Mouse (Mus musculus) inflammation-experienced regulatory T-cells, adult 16 weeks (primary cell): ENCODE results near the gene D430042O09Rik. TPM values are rescaled to one million over a fixed set of nuclear protein-coding genes. Genes with fewer than 3 reads are reported as not detected.

Experiments used
- polyA plus RNA-seq: library from polyadenylated mRNA; unstranded; fragments of 100-300 nt; shearing (Covaris generic); gene quantifications from one replicate; pipeline ENCODE4 v1.2.1, GENCODE M21; 2017

The D430042O09Rik gene
- 10.9 TPM for polyA plus RNA-seq

DNA sequence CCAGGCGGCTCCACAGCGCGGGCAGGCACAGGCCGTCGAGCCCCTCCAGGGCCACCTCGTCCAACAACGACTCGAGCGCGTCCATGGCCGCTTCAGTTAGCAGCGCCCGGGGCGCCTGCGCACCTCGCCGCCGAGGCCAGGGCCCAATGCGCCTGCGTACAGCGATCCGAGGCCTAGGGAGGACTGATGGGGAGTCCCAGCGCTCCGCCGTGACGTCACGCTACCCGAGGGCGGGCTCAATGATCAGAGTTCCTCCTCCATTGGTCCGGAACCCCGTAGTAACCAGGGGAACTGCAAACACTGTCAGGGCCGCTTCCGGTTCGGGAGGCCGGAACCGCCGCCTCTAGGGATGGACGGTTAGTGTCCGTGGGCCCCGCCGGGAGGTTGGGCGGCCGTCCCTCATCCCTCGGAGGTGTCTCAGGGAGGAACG lies at the start of gene D430042O09Rik, which contains the start of gene Gtf3c1:
Gene D430042O09Rik (plus strand): TSS at position 296 of the 430 bp plus-strand sequence.
Gene Gtf3c1 (minus strand): TSS at position 188 of the 430 bp plus-strand sequence.

Other genes starting within 250 kb of the D430042O09Rik start
- gene Nsmce1, start 216.3 kb upstream of the D430042O09Rik start, polyA plus RNA-seq, result 128 TPM
- 242 TPM for gene Il4ra, start 155.8 kb upstream of the D430042O09Rik start, polyA plus RNA-seq
- gene Il21r, start 104.5 kb upstream of the D430042O09Rik start, polyA plus RNA-seq, result 413 TPM
- gene Gtf3c1, start 108 bp upstream of the D430042O09Rik start, polyA plus RNA-seq, result 67.5 TPM